Comparison of ENCODE assay signal across 17 mouse cellular contexts in the genomic region with DNA sequence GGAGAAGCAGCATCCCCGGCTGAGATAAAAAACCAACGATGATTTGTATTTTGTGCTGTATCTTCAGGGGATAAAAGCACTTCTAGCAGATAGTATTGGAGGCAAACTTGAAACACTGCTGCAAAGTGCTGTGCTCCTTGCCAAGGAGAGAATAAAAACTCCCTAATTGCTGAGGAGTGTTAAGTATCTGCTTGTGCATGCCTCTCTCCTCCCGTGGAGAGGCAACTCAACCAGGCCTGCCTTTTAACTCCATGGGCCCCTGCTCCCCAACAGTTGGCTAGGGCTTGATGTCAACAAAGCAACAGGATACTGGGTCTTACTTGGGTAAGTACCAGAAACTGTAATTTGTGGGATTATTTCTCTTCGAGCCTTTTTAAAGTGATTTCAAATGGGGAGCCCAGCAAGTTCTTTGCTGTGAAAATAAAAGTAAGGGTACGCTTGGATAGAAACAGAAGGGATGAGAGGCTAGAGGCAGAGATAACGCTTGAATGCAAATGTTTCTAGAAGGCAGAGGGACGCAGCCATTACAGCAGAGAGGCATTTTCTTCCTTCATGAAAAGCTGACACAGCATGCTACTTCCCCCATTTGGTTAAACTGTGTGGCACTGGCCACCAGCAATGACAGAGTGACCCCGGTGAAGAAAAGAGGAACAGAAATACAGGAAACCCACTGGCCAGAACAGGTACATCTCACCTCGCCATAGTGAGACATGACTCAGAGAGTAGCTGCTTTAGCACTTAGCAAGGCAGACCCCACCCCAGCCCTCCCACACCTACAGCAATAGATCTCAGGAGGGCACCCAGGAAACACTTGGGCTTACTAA.
A peak's percentile ranks its signal among the peaks of the same experiment; 100 is the strongest.
DNase-seq lines count a peak whose midpoint lies in the region; ATAC-seq and TF ChIP-seq lines count a peak whose summit lies in the region.
"Had no signal": no experiment of that assay in that cellular context is flagged by ENCODE, and none has a peak within 500 bp of the region (broad histone marks: within the 10 kb centered on the region; RNA-seq: fewer than 3 reads in every experiment).

No protein-coding gene starts in this region.

- TF ChIP-seq CTCF in hindbrain, postnatal 0 days (IDR thresholded peaks at IDR 0.05; ENCODE audit: low read depth) = no peak

- H3K9ac ChIP-seq in forebrain, embryonic 16.5 days (replicated peaks; ENCODE audit: low read depth, low read length) = 0 out of 2 replicates have a peak overlapping the region, but pooled peaks have one; percentile 6
- H3K9ac ChIP-seq in hindbrain, postnatal 0 days (replicated peaks; ENCODE audit: low read length) = no peak overlapping the region
- no peak overlapping the region for H3K9ac ChIP-seq in neural tube, embryonic 12.5 days
- no peak overlapping the region for H3K9ac ChIP-seq in heart, embryonic 12.5 days
- H3K9ac ChIP-seq: limb, embryonic 13.5 days; liver, postnatal 0 days had no signal

- H3K36me3 ChIP-seq in forebrain, embryonic 16.5 days (ENCODE audit: control insufficient read depth, insufficient read depth) = no peaks in the 10 kb centered on the region
- H3K36me3 ChIP-seq in hindbrain, postnatal 0 days (ENCODE audit: insufficient read depth, low read length) = no peaks in the 10 kb centered on the region
- H3K36me3 ChIP-seq in neural tube, embryonic 12.5 days = no peaks in the 10 kb centered on the region
- H3K36me3 ChIP-seq in heart, embryonic 12.5 days = no peaks in the 10 kb centered on the region
- H3K36me3 ChIP-seq: limb, embryonic 13.5 days had no signal

- no peak overlapping the region for H3K4me3 ChIP-seq in forebrain, embryonic 16.5 days (replicated peaks; ENCODE audit: low read length)
- H3K4me3 ChIP-seq in hindbrain, postnatal 0 days (ENCODE audit: low read length) = no peak overlapping the region
- no peak overlapping the region for H3K4me3 ChIP-seq in neural tube, embryonic 12.5 days
- no peak overlapping the region for H3K4me3 ChIP-seq in heart, embryonic 12.5 days
- H3K4me3 ChIP-seq: limb, embryonic 13.5 days; myocyte had no signal

- DNase-seq in hindbrain, postnatal 0 days (ENCODE audit: low spot score) = peak; percentile 65
- no peak for DNase-seq in layer of hippocampus, adult 8-10 months (ENCODE audit: low spot score in 2 of 2)
- DNase-seq: cerebellum, adult 11-12 months; heart, adult 11 months; heart, postnatal 10 days; kidney, postnatal 4 days; lung, postnatal 36 days; spleen, adult 18-20 months had no signal

- H3K27me3 ChIP-seq in forebrain, embryonic 16.5 days (replicated peaks; ENCODE audit: control insufficient read depth, insufficient read depth, low read length) = no peaks in the 10 kb centered on the region
- no peaks in the 10 kb centered on the region for H3K27me3 ChIP-seq in hindbrain, postnatal 0 days (ENCODE audit: insufficient read depth, low read length)
- H3K27me3 ChIP-seq in neural tube, embryonic 12.5 days (replicated peaks) = no peaks in the 10 kb centered on the region
- H3K27me3 ChIP-seq in heart, embryonic 12.5 days (replicated peaks) = no peaks in the 10 kb centered on the region
- H3K27me3 ChIP-seq: limb, embryonic 13.5 days had no signal

- H3K9me3 ChIP-seq in forebrain, embryonic 16.5 days (ENCODE audit: control insufficient read depth, low read length) = no peaks in the 10 kb centered on the region
- H3K9me3 ChIP-seq in hindbrain, postnatal 0 days (ENCODE audit: low read length) = no peaks in the 10 kb centered on the region
- H3K9me3 ChIP-seq in neural tube, embryonic 12.5 days = no peaks in the 10 kb centered on the region
- H3K9me3 ChIP-seq in heart, embryonic 12.5 days (replicated peaks) = no peaks in the 10 kb centered on the region
- H3K9me3 ChIP-seq: limb, embryonic 13.5 days had no signal

- H3K27ac ChIP-seq in forebrain, embryonic 16.5 days (ENCODE audit: low read length) = no peak overlapping the region
- peak overlapping the region; percentile 58 for H3K27ac ChIP-seq in hindbrain, postnatal 0 days
- no peak overlapping the region for H3K27ac ChIP-seq in neural tube, embryonic 12.5 days
- H3K27ac ChIP-seq in heart, embryonic 12.5 days (ENCODE audit: poor library complexity, severe bottlenecking) = no peak overlapping the region
- H3K27ac ChIP-seq: limb, embryonic 13.5 days had no signal

- H3K4me1 ChIP-seq in forebrain, embryonic 16.5 days (replicated peaks; ENCODE audit: control insufficient read depth, insufficient read depth, low read length) = peaks cover 16% of the 10 kb centered on the region
- H3K4me1 ChIP-seq in hindbrain, postnatal 0 days (ENCODE audit: insufficient read depth, low read length) = peaks cover 3% of the 10 kb centered on the region
- peaks cover 16% of the 10 kb centered on the region; the same call in 1 of the 2 replicates for H3K4me1 ChIP-seq in neural tube, embryonic 12.5 days
- no peaks in the 10 kb centered on the region for H3K4me1 ChIP-seq in heart, embryonic 12.5 days (replicated peaks)
- H3K4me1 ChIP-seq: limb, embryonic 13.5 days had no signal

- ATAC-seq in common myeloid progenitor, adult 5-6 weeks (replicated peaks; ENCODE audit: low read depth, poor library complexity, severe bottlenecking) = peak; percentile 60
- peak; percentile 62 for ATAC-seq in forebrain, embryonic 16.5 days
- ATAC-seq in hindbrain, postnatal 0 days = peak; percentile 79
- peak; percentile 54 for ATAC-seq in neural tube, embryonic 12.5 days (ENCODE audit: low FRiP score, low read depth)
- ATAC-seq in erythroblast, adult 5-6 weeks (replicated peaks; ENCODE audit: low FRiP score, poor library complexity, severe bottlenecking) = no peak
- ATAC-seq in heart, embryonic 12.5 days (ENCODE audit: insufficient number of reproducible peaks, low FRiP score) = no peak
- ATAC-seq: intestine, postnatal 0 days had no signal

- no peak overlapping the region for H3K4me2 ChIP-seq in forebrain, embryonic 16.5 days (ENCODE audit: low read length)
- H3K4me2 ChIP-seq in hindbrain, postnatal 0 days (ENCODE audit: low read depth, low read length) = peak overlapping the region; percentile 27; the same call in 1 of the 2 replicates
- H3K4me2 ChIP-seq in neural tube, embryonic 12.5 days (replicated peaks) = peak overlapping the region; percentile 29; the same call in 1 of the 2 replicates
- H3K4me2 ChIP-seq in heart, embryonic 12.5 days = no peak overlapping the region
- H3K4me2 ChIP-seq: limb, embryonic 13.5 days had no signal

- 29% methylated on average over 9 of the region's 9 CpGs for WGBS in forebrain, embryonic 16.5 days
- 24% methylated on average over 9 of the region's 9 CpGs for WGBS in hindbrain, postnatal 0 days
- WGBS in neural tube, embryonic 12.5 days = 38% methylated on average over 9 of the region's 9 CpGs
- 70% methylated on average over 9 of the region's 9 CpGs for WGBS in heart, embryonic 12.5 days

Comparison
In these comparisons a context has a peak if more than half of its experiments do, and no peak if none do; other contexts are left out.
1. ATAC-seq: peak in common myeloid progenitor, adult 5-6 weeks (single experiment), forebrain, embryonic 16.5 days (single experiment), hindbrain, postnatal 0 days (single experiment) and neural tube, embryonic 12.5 days (single experiment); none in erythroblast, adult 5-6 weeks (single experiment) and heart, embryonic 12.5 days (single experiment).
2. H3K4me2 ChIP-seq: peak in hindbrain, postnatal 0 days (single experiment) and neural tube, embryonic 12.5 days (single experiment); none in forebrain, embryonic 16.5 days (single experiment) and heart, embryonic 12.5 days (single experiment).